Mouse (Mus musculus) MEL (cell line): ENCODE data around the gene Chst8. TPM values are rescaled to one million over a fixed set of nuclear protein-coding genes. Genes with fewer than 3 reads are reported as not detected.
A peak's percentile ranks its signal among the peaks of the same experiment; 100 is the strongest.

Experiments used
- DNase-seq: peaks from one replicate; pipeline ENCODE4 v3.0.0; 2011; ENCODE audit warnings: low read depth, low spot score
- H3K27ac ChIP-seq: 2 replicates; pipeline ENCODE4 v1.5.1; 2012; ENCODE audit warnings: low read depth, mild to moderate bottlenecking, control low read depth, low read length, moderate library complexity; ENCODE audit not compliant: control insufficient read depth
- H3K27me3 ChIP-seq, 2 experiments: fragments of 150-350 bp in 1 of 2; sonication (generic) in 1 of 2; 2 replicates each; pipeline ENCODE4 v1.6.1; 2012; ENCODE audit warnings: low read length in 2 of 2, mild to moderate bottlenecking in 2 of 2, improper control_type of control experiment in 1 of 2, moderate library complexity in 1 of 2; ENCODE audit not compliant: insufficient read depth in 2 of 2, control insufficient read depth in 1 of 2
- H3K36me3 ChIP-seq, 2 experiments: 2 replicates each; pipeline ENCODE4 v1.6.1; 2012 to 2014; ENCODE audit warnings: low read length in 2 of 2, improper control_type of control experiment in 1 of 2, inconsistent platforms in 1 of 2, mild to moderate bottlenecking in 1 of 2; ENCODE audit not compliant: insufficient read depth in 2 of 2, control insufficient read depth in 1 of 2
- H3K4me1 ChIP-seq, 2 experiments: fragments of 150-350 bp in 1 of 2; sonication (generic) in 1 of 2; 2 replicates each; pipeline ENCODE4 v1.6.1; 2012; ENCODE audit warnings: low read length in 2 of 2, improper control_type of control experiment in 1 of 2, mild to moderate bottlenecking in 1 of 2; ENCODE audit not compliant: insufficient read depth in 2 of 2, control insufficient read depth in 1 of 2
- H3K4me3 ChIP-seq, 2 experiments: fragments of 150-350 bp in 1 of 2; sonication (generic) in 1 of 2; 2 replicates each; pipeline ENCODE4 v1.5.1; 2012; ENCODE audit warnings: low read depth in 2 of 2, low read length in 2 of 2, mild to moderate bottlenecking in 2 of 2, moderate library complexity in 2 of 2, control low read depth in 1 of 2, improper control_type of control experiment in 1 of 2; ENCODE audit not compliant: control insufficient read depth in 1 of 2, insufficient read depth in 1 of 2
- H3K79me2 ChIP-seq: 2 replicates; pipeline ENCODE4 v1.6.1; 2012; ENCODE audit warnings: mild to moderate bottlenecking, low read length, moderate library complexity; ENCODE audit not compliant: control insufficient read depth, poor library complexity, insufficient read depth
- H3K9ac ChIP-seq: 2 replicates; pipeline ENCODE4 v1.6.1; 2012; ENCODE audit warnings: low read depth, mild to moderate bottlenecking, control low read depth, low read length, moderate library complexity; ENCODE audit not compliant: control insufficient read depth, poor library complexity, severe bottlenecking
- H3K9me3 ChIP-seq: fragments of 150-350 bp; sonication (generic); replicated peaks from 2 replicates; pipeline ENCODE4 v1.6.1; 2012; ENCODE audit warnings: mild to moderate bottlenecking, low read length, improper control_type of control experiment, moderate library complexity; ENCODE audit not compliant: insufficient read depth
- CHD1 ChIP-seq: IDR thresholded peaks from 2 replicates; pipeline ENCODE4 v1.6.1; 2012; ENCODE audit warnings: low read depth, mild to moderate bottlenecking, inconsistent platforms, low read length, improper control_type of control experiment
- CHD2 ChIP-seq: IDR thresholded peaks from 2 replicates; pipeline ENCODE4 v1.6.1; 2011; ENCODE audit warnings: low read length, improper control_type of control experiment
- CTCF ChIP-seq, 3 experiments: IDR thresholded peaks in 2 of 3; conservative IDR thresholded peaks in 1 of 3; 2 replicates each; pipeline ENCODE4 v1.5.1; 2011 to 2012; ENCODE audit warnings: low read length in 3 of 3, low read depth in 2 of 3, mild to moderate bottlenecking in 2 of 3, improper control_type of control experiment in 1 of 3, inconsistent platforms in 1 of 3, mixed read lengths in 1 of 3, moderate library complexity in 1 of 3; ENCODE audit not compliant: control insufficient read depth in 1 of 3, insufficient read depth in 1 of 3, poor library complexity in 1 of 3, severe bottlenecking in 1 of 3
- E2F4 ChIP-seq: IDR thresholded peaks from 2 replicates; pipeline ENCODE4 v1.6.1; 2011; ENCODE audit warnings: low read depth, low read length, improper control_type of control experiment, borderline replicate concordance
- ETS1 ChIP-seq: IDR thresholded peaks from 2 replicates; pipeline ENCODE4 v1.6.1; 2012; ENCODE audit warnings: low read depth, mild to moderate bottlenecking, inconsistent platforms, low read length, improper control_type of control experiment, moderate library complexity
- GABPA ChIP-seq: IDR thresholded peaks from 2 replicates; pipeline ENCODE4 v1.6.1; 2012; ENCODE audit warnings: low read depth, mild to moderate bottlenecking, inconsistent platforms, low read length, improper control_type of control experiment, moderate library complexity
- GATA1 ChIP-seq: IDR thresholded peaks from 2 replicates; pipeline ENCODE4 v1.6.1; 2011; ENCODE audit warnings: low read depth, low read length, improper control_type of control experiment
- MAX ChIP-seq: IDR thresholded peaks from 2 replicates; pipeline ENCODE4 v1.6.1; 2011; ENCODE audit warnings: low read length, improper control_type of control experiment
- MEF2A ChIP-seq: IDR thresholded peaks from 2 replicates; pipeline ENCODE4 v1.6.1; 2014; ENCODE audit warnings: low read depth, mild to moderate bottlenecking, inconsistent platforms, low read length, improper control_type of control experiment; ENCODE audit not compliant: poor library complexity, insufficient replicate concordance, severe bottlenecking; ENCODE audit errors: extremely low read depth
- MYB ChIP-seq: IDR thresholded peaks from 2 replicates; pipeline ENCODE4 v1.6.1; 2011; ENCODE audit warnings: mild to moderate bottlenecking, low read depth, low read length, improper control_type of control experiment
- MYC ChIP-seq: IDR thresholded peaks from 2 replicates; pipeline ENCODE4 v1.6.1; 2011; ENCODE audit warnings: low read depth, mild to moderate bottlenecking, low read length, improper control_type of control experiment, moderate library complexity
- POLR2AphosphoS5 ChIP-seq: IDR thresholded peaks from 2 replicates; pipeline ENCODE4 v1.6.1; 2012; ENCODE audit warnings: low read depth, borderline replicate concordance, mild to moderate bottlenecking, inconsistent platforms, low read length, moderate library complexity, mixed read lengths
- SMC3 ChIP-seq: IDR thresholded peaks from 2 replicates; pipeline ENCODE4 v1.6.1; 2011; ENCODE audit warnings: low read depth, low read length, improper control_type of control experiment
- TAL1 ChIP-seq: IDR thresholded peaks from 2 replicates; pipeline ENCODE4 v1.6.1; 2012; ENCODE audit warnings: mild to moderate bottlenecking, inconsistent platforms, low read length, moderate library complexity, mixed read lengths
- TCF12 ChIP-seq: IDR thresholded peaks from 2 replicates; pipeline ENCODE4 v1.6.1; 2014; ENCODE audit warnings: low read depth, mild to moderate bottlenecking, inconsistent platforms, low read length, improper control_type of control experiment, moderate library complexity
- ZKSCAN1 ChIP-seq: IDR thresholded peaks from 2 replicates; pipeline ENCODE4 v1.6.1; 2012; ENCODE audit warnings: low read depth, mild to moderate bottlenecking, inconsistent platforms, low read length, improper control_type of control experiment, moderate library complexity
- ZMIZ1 ChIP-seq: IDR thresholded peaks from 2 replicates; pipeline ENCODE4 v1.6.1; 2012; ENCODE audit warnings: low read depth, mild to moderate bottlenecking, inconsistent platforms, low read length, improper control_type of control experiment, moderate library complexity
- ZNF384 ChIP-seq: IDR thresholded peaks from 2 replicates; pipeline ENCODE4 v1.6.1; 2012; ENCODE audit warnings: low read depth, mild to moderate bottlenecking, inconsistent platforms, low read length, improper control_type of control experiment
- polyA plus RNA-seq, 2 experiments: library from polyadenylated mRNA; stranded (reverse) in 1 of 2; unstranded in 1 of 2; fragments of >175 nt in 1 of 2; fragments of >200 nt in 1 of 2; gene quantifications; 2 replicates each; pipeline versions ENCODE4 v1.2.1 to v1.2.4; 2012; ENCODE audit warnings: low replicate concordance in 2 of 2, low read depth in 1 of 2; ENCODE audit not compliant: insufficient read length in 2 of 2, insufficient read depth in 1 of 2, missing spikeins in 1 of 2
- total RNA-seq: library from RNA; depleted of rRNA; stranded (reverse); fragments of 300-350 nt; gene quantifications from 2 replicates; pipeline ENCODE4 v1.2.3, GENCODE M21; 2012

Gene Chst8
- total and polyA plus RNA-seq, 3 experiments: not detected

DNA sequence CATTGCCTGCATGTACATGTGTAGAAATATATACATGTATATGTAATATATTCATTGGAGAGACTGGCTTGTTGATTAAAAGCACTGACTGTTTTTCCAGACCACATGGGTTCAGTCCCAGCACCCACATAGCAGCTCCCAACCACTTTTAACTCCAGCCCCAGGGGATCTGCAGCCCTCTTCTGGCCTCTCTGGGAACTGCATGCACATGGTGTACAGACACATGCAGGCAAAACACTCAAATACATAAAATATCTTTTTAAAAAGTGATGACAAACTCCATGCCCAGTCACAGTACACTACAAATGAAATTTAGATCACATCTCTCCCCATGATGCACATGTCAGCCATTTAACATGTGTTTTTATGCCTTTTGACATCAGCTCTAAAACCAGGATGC, 30.5 kb downstream of the Chst8 start:
- H3K27ac ChIP-seq: no peak overlapping the region
- H3K79me2 ChIP-seq: no peaks in the 10 kb centered on the region
- no peaks in the 10 kb centered on the region for H3K9me3 ChIP-seq
- DNase-seq: peak; percentile 4
- H3K36me3 ChIP-seq: no peaks in the 10 kb centered on the region
- H3K4me3 ChIP-seq: no peak overlapping the region
- no peaks in the 10 kb centered on the region for H3K4me1 ChIP-seq
- no peak for TF ChIP-seq ZKSCAN1
- TF ChIP-seq MAX: no peak
- TF ChIP-seq ZMIZ1: no peak
- TF ChIP-seq ZNF384: no peak
- peak; percentile 10 to 20 (median 12); a peak in 2 of 6 replicates for TF ChIP-seq CTCF (IDR thresholded peaks at IDR 0.05 in 2 of 3, conservative IDR thresholded peaks at IDR 0.05 in 1 of 3; ENCODE audit: control insufficient read depth in 1 of 3, insufficient read depth in 1 of 3, low read depth in 2 of 3, low read length in 3 of 3, poor library complexity in 1 of 3, severe bottlenecking in 1 of 3)
- TF ChIP-seq MEF2A: no peak
- H3K9ac ChIP-seq: no peak overlapping the region
- H3K27me3 ChIP-seq: no peaks in the 10 kb centered on the region

DNA sequence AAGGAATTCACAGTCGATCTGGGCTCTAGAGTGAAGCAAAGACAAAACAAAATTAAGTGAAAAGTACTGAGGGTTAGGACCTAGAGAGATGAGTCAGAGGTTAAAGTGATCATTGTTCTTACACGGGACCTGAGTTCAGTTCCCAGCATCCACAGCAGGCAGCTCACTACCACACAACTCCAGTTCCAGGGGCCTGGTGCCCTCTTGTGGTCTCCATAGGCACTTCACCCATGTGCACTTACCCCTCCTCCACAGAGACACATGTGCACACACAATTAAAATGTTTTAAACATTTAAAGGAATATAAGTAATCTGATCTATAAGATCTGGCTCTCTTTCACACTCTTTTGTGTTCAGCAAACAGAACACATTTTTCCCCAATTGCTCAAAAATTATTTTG, 31.3 kb downstream of the Chst8 start:
- H3K79me2 ChIP-seq: no peaks in the 10 kb centered on the region
- no peaks in the 10 kb centered on the region for H3K36me3 ChIP-seq
- H3K9ac ChIP-seq: no peak overlapping the region
- H3K9me3 ChIP-seq: no peaks in the 10 kb centered on the region
- peak; percentile 5 for DNase-seq
- no peak for TF ChIP-seq CHD1
- no peak for TF ChIP-seq MYB
- 0 out of 2 replicates have a peak, but pooled peaks have one; percentile 6 for TF ChIP-seq SMC3
- TF ChIP-seq GATA1: no peak
- no peak for TF ChIP-seq ETS1
- no peak for TF ChIP-seq MYC
- TF ChIP-seq TAL1: no peak
- no peak for TF ChIP-seq GABPA
- no peak for TF ChIP-seq POLR2AphosphoS5
- no peak for TF ChIP-seq E2F4
- TF ChIP-seq CHD2: no peak
- peak; percentile 20 to 25 (median 25); a peak in 3 of 6 replicates for TF ChIP-seq CTCF (IDR thresholded peaks at IDR 0.05 in 2 of 3, conservative IDR thresholded peaks at IDR 0.05 in 1 of 3; ENCODE audit: control insufficient read depth in 1 of 3, insufficient read depth in 1 of 3, low read depth in 2 of 3, low read length in 3 of 3, poor library complexity in 1 of 3, severe bottlenecking in 1 of 3)
- TF ChIP-seq TCF12: no peak
- no peak overlapping the region for H3K27ac ChIP-seq
- no peaks in the 10 kb centered on the region for H3K27me3 ChIP-seq
- no peaks in the 10 kb centered on the region for H3K4me1 ChIP-seq
- H3K4me3 ChIP-seq: no peak overlapping the region
